Mouse (Mus musculus) WW6 (cell line): Measurements from ENCODE around the gene Tmem30b.

Experiments
- DNase-seq: peaks from one replicate; pipeline ENCODE4 v3.0.0-alpha.2; 2013; ENCODE audit warnings: low read depth, low spot score

Gene Tmem30b

DNA sequence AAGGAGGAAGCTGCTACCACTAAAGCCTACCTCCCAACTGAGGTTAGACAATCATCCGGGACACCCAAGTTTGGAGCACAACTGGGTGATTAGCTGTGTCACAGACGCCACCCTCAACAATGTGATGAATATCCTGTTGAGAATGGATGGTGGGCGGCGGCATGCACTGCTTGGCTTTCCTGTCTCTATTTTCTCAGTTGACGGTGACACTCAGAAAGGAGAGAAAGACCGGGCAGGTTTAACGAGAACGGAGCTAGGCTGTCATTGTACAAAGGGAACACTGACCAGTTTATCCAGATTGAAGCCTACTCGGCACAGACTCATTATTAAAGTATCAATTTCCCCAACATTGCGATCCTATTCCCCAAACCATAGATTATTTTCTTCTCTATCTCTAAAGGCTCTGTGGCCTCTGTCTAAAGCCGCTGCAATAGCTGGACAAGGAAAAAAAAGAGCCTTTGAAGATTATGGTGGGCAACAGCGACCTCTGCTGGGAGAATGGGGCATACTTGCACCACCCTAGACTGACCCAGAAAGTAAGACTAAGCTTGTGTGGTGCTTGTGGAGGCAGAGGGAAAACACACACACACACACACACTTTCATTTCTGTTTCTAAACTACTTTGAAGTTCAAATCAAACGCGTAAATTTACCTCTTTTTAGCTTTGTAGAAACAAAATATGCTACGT is 29.0 kb downstream of the Tmem30b start:
- peak; percentile 33 for DNase-seq

DNA sequence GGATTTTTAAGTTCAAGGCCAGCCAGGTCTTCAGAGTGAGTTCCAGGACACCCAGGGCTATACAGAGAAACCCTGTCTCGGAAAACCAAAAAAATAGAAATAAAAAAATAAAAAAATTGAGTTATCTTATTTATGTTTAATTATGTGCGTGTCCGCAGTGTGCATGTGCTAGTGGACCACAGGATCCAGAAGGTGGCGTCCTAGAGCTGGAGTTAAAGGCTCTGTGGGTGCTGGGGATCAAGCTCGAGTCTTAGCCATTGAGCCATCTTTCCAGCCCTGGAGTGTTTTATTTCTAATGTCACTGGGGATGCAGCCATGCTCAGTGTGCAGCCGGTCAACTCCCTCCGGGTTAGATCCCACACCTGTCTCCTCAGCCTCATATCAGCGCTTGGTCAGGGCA is 29.7 kb downstream of the Tmem30b start:
- no peak for DNase-seq

DNA sequence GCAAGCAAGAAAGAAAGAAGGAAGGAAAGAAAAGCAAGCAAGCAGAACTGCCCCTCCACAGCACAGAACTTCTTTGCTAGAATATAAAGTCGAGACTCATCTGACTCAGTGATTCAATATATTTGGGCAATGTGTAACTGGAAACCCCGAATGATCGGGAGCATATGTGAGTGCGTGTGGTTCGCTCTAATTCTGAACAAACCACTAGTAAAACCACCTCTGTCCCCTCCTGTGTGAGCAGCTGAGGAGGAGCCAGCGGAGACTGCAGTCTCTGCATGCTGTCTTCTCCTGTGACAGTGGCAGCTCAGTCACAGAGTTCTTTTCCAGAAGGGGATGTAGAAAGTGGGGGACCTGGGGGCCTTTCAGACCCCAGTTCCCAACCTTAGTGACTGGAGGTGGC is 31.5 kb downstream of the Tmem30b start:
- DNase-seq: no peak

DNA sequence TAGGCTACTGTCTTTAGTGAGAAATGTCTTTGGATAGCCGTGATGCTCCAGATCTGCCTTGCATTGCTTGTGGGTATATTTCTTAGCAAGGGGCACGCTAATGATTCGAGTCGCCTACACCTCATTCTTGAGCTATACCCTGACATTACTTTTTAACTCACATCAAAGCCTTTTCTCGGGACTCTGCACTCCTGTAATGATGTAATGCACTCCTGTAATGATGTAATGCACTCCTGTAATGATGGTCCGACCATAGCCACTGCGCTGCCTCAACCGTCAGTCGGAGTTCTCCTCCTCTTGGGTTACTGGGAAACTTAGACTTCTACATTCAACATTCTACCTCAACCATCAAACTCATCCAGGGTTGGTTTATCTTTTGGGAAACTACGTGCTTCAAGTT is 32.2 kb downstream of the Tmem30b start:
- no peak for DNase-seq

DNA sequence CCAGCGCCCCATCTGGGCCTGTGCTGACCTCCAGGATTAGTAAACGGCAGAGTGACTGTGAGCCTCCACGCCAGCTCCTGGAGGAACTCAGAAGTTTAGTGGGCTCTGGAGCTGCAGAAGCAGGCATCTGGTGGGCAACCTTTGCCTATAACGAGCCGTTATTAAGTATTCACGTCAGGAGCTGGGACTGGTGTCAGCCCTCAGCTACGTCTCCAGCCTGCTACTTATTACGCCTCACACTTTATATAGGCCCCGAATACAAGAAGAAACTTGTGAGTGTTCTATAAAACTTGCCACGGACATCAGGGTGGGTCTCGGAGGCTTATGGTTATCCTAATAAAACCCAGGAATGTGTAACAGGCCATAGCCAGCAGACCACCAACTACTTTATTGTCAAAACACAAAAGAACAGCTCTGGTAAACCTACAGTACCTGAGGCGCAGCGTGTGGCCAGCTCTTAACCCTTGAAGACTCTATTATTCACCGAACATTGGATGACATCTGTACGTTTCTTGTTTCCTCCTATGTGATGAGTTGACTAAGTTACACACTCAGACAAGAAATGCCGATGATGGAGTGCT is 34.6 kb downstream of the Tmem30b start:
- DNase-seq: no peak

DNA sequence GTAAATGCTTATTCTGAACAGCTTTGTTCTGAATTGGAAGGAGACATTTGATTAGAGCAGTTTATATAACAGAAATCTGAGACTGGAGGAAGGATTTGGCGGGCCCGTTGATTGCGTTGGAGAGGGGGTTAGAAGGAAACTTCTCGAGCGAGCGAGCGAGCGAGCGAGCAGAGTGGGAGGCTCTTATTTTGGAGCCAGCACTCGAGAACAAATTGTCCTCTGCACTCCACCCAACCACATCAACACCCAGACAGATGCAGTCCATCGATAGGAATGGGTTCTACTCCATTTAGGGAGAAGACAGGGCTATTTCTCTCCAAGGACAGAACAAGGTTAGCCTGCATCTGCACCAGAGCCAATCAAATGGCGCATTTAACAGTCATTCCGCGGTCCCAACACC is 39.1 kb downstream of the Tmem30b start:
- no peak for DNase-seq

DNA sequence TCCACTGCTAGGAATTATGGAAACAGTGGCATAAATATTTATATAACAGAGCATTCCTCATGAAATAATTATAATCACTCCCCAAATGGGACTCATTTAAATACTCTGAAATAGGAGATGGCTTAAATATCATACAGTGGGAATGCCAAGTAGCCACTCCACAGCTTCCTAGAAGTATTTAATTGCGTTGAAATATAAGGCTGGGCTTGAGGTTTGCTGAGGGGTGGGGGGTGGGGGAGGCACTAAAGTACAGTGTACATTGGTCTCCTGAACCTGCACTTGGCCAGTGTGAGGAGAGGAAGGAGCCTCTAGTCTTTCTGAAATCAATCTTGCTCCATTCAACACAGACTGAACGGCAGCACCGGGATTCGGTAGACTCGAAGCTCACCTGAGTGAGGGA is 39.5 kb downstream of the Tmem30b start:
- DNase-seq: no peak

DNA sequence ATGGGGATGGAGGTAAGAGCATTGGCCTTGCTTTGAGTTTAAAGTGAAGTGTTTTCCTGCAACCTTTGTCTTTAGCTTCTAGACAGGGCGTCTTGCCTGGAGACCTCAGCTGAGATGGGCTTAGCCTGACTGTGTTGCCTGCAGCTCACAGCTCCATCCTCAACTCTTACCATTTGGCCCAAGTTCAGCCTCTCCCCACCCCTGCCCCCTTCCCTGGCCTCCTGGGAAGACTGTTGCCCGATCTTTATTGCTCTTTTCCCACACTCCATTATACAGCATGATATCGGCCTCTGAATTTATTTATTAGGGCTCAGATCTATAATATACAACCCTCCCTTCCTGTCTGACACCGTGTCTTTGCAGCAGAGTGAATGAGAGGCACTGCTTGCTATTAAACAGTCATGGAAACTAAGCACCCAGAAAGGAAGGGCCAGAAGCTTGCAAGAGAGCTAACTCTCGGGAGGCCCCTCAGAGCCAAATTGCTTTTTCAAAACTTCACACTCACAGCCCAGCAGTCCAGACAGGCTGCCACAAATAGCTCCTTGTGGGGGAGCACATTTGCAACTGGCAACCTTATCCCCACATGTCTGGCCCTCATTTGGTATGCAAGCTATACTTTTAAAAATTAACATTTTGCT is 45.4 kb downstream of the Tmem30b start:
- no peak for DNase-seq

DNA sequence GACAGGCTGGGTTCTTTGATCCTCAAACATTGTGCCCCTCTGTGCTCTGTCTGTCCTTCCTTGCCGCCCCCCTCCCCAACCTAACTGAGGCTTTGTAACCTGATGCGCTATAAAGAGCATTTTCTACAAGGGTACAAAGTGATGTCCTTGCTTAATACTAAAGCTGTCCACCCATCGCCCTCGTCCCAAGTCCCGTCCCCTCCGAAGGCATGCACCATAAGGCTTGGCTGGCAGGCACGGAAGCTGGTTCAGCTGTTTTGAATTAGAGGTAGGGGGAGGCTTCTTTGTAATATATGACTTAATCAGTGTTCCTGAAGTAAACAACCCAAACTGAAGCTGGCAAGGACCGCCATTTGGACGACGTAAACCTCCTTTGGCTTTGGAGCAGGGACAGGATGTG is 51.0 kb downstream of the Tmem30b start:
- no peak for DNase-seq

DNA sequence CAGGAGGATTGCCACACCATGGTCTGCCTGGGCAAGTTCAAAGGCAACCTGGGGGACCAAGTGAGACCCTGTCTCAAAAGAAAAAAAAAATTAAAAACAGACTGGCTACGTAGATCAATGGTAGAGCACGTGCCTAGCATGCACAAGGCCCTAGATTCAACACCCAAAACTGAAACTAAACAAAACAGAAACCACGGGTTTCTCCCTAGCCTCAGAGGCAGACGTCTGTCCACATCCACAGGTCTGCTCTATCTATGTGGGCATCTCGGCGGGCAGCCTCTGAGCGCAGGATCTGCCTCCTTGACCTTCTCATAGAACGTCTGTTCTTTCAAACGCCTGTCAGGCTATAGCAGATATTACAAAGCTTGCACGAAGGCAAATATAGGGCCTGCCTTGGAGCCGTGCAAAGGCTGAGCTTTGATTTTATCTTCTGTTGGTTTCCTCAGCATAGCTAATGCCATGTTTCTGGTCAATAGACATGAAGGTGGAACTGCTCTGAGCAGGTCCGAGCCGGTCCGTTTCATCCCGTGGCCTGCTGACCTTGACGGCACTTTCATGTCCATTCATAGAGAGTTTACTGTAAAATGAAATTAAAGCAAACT is 52.2 kb downstream of the Tmem30b start:
- DNase-seq: no peak
